Mouse (Mus musculus) left cerebral cortex, postnatal 4 days (tissue): Measurements from ENCODE around the gene Sae1. TPM values are rescaled to one million over a fixed set of nuclear protein-coding genes. Genes with fewer than 3 reads are reported as not detected.

Experiments used
- DNase-seq: peaks from one replicate; pipeline ENCODE4 v3.0.0-alpha.2; 2022
- intact Hi-C: fragments of 180-260 bp; cut with DNase I; formaldehyde crosslinking; loops from one replicate; pipeline ENCODE4 v1.15.1; 2025
- total RNA-seq, 2 experiments: library from RNA; stranded (reverse); gene quantifications; 2 replicates each; pipeline ENCODE4 v1.2.3; 2021

Sae1 gene
- total RNA-seq, 2 experiments from 2014 or later, result 119 to 129 TPM

- DNase-seq, result peak; percentile 100
- intact Hi-C loops, result no loop called here
Measured at GRCm38 (mm10) chr7:16286026-16286961, 101.3 kb downstream of the Sae1 start, which contains the start of gene Ccdc9. Ccdc9 (minus strand) TSS chr7:16286795.

GRCm38 (mm10) chr7:16285450-16286025, 102.1 kb downstream of the Sae1 start:
- intact Hi-C loops, result no loop called here
- peak; percentile 49 for DNase-seq

- no peak for DNase-seq
- intact Hi-C loops, result no loop called here
Measured at GRCm38 (mm10) chr7:16284904-16285303, 102.7 kb downstream of the Sae1 start.

GRCm38 (mm10) chr7:16284001-16284400, 103.6 kb downstream of the Sae1 start:
- intact Hi-C loops, result no loop called here
- no peak for DNase-seq

GRCm38 (mm10) chr7:16282334-16282733, 105.3 kb downstream of the Sae1 start:
- DNase-seq, result no peak
- intact Hi-C loops, result no loop called here

GRCm38 (mm10) chr7:16280721-16281120, 106.9 kb downstream of the Sae1 start:
- no peak for DNase-seq
- intact Hi-C loops, result no loop called here

GRCm38 (mm10) chr7:16274922-16275890, 112.4 kb downstream of the Sae1 start:
- DNase-seq, result no peak
- intact Hi-C loops, result no loop called here

- DNase-seq, result peak; percentile 71
Measured at GRCm38 (mm10) chr7:16273766-16274140, 113.9 kb downstream of the Sae1 start.

GRCm38 (mm10) chr7:16273081-16273765, 114.4 kb downstream of the Sae1 start, which contains the start of gene Inafm1:
Inafm1 (minus strand) TSS chr7:16273617.
- DNase-seq, result peak; percentile 94
- intact Hi-C loops, result no loop called here

More at GRCm38 (mm10) chr7:16273766-16274140, 113.9 kb downstream of the Sae1 start:
- intact Hi-C loops, result no loop called here

GRCm38 (mm10) chr7:16272681-16273080, 114.9 kb downstream of the Sae1 start:
- intact Hi-C loops, result no loop called here
- DNase-seq, result peak; percentile 74

GRCm38 (mm10) chr7:16271139-16271538, 116.5 kb downstream of the Sae1 start:
- intact Hi-C loops, result no loop called here

More at GRCm38 (mm10) chr7:16271139-16271538, 116.5 kb downstream of the Sae1 start:
- no peak for DNase-seq

Other genes with a start within 250 kb of the Sae1 start
- gene Meis3, start 212.7 kb downstream of the Sae1 start, total RNA-seq, result 10 to 100 TPM; 70.6 to 74.8 TPM
- gene Dhx34, start 165.8 kb downstream of the Sae1 start, total RNA-seq, result 10 to 100 TPM; 12.2 to 13.4 TPM
- gene C5ar2, start 143.7 kb downstream of the Sae1 start, total RNA-seq, result under 1 TPM; 0.14 to 0.30 TPM
- gene C5ar1, start 128.3 kb downstream of the Sae1 start, total RNA-seq, result 1 to 10 TPM in 1 of 2 experiments, under 1 TPM in 1; 0.97 to 1.8 TPM
- 10 to 100 TPM; 42.8 to 46.5 TPM for gene Inafm1, start 114.2 kb downstream of the Sae1 start, total RNA-seq
- gene Ccdc9, start 101.0 kb downstream of the Sae1 start, total RNA-seq, result 10 to 100 TPM; 86.2 to 91.5 TPM
- 10 to 100 TPM; 45.7 to 51.8 TPM for gene Bbc3, start 79.4 kb downstream of the Sae1 start, total RNA-seq
- 10 to 100 TPM; 67.8 to 68.5 TPM for gene Zc3h4, start 13.1 kb upstream of the Sae1 start, total RNA-seq
- 10 to 100 TPM; 61.8 to 66.8 TPM for gene Tmem160, start 65.0 kb upstream of the Sae1 start, total RNA-seq
- 10 to 100 TPM; 22.8 to 24.6 TPM for gene Npas1, start 89.9 kb upstream of the Sae1 start, total RNA-seq
- 100 to 1,000 TPM; 173 to 176 TPM for gene Arhgap35, start 227.2 kb upstream of the Sae1 start, total RNA-seq